Mouse (Mus musculus): ENCODE measurements at regions not wholly inside any gene's neighbourhood (a gene's known extent, or its start where the extent isn't known, plus 50 kb on each side); places are given as distances from the start of the nearest gene placed in this dataset.

DNA sequence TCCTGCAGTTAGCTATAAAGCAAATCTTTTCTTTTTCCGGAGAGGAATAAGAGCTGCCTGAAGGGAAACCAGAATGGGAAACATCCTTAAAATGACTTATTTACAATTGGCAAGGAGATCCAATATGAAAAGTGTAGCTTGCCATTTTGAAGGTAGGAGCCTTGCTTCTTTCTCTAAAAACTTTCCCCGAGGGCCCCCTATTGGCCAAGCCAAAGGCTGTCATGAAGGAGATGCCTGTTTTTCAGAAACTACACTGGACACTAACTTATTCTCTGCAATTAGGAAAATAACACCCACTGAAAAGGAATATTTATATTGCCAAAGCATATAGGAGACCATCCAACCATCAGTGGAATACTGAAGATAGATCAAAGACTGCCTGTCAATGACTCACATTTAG, 312.8 kb upstream of the Thrb start:
- Histone ChIP-seq H3ac (ENCODE audit: control insufficient read depth, insufficient read length, low read depth) (no peak overlapping the region), H3K36me3 (ENCODE audit: control insufficient read depth, insufficient read depth) (no peaks in the 10 kb centered on the region)
- no peak for TF ChIP-seq FOSL1 (IDR thresholded peaks at IDR 0.05; ENCODE audit: insufficient read depth, low read length, poor library complexity, severe bottlenecking)
- TF ChIP-seq USF1 (IDR thresholded peaks at IDR 0.05; ENCODE audit: low read depth) = no peak
- TF ChIP-seq MAX (IDR thresholded peaks at IDR 0.05) = no peak
- TF ChIP-seq CTCF (IDR thresholded peaks at IDR 0.05; ENCODE audit: control insufficient read depth, insufficient read depth, insufficient read length) = no peak
- no peak for TF ChIP-seq MYOG (IDR thresholded peaks at IDR 0.05; ENCODE audit: control insufficient read depth, extremely low read depth, insufficient read length)
- TF ChIP-seq MYOD1 (IDR thresholded peaks at IDR 0.05; ENCODE audit: control insufficient read depth, insufficient read length, low read depth) = no peak
- TF ChIP-seq CEBPB (IDR thresholded peaks at IDR 0.05; ENCODE audit: low read depth) = no peak

GRCm38 (mm10) chr14:17352324-17353037, 307.6 kb upstream of the Thrb start:
- Histone ChIP-seq H3K36me3 (ENCODE audit: control insufficient read depth, insufficient read depth) (no peaks in the 10 kb centered on the region), H3K27me3 (ENCODE audit: control insufficient read depth, insufficient read depth, insufficient read length) (no peaks in the 10 kb centered on the region), H3K4me3 (ENCODE audit: insufficient read depth, poor library complexity, severe bottlenecking) (no peak overlapping the region), H3ac (ENCODE audit: control insufficient read depth, insufficient read length, low read depth) (no peak overlapping the region), H3K79me2 (ENCODE audit: control insufficient read depth, insufficient read depth) (no peaks in the 10 kb centered on the region), H3K79me3 (ENCODE audit: low read depth) (no peaks in the 10 kb centered on the region)
- no peak for TF ChIP-seq MYOG (IDR thresholded peaks at IDR 0.05; ENCODE audit: control insufficient read depth, extremely low read depth, insufficient read length)
- no peak for TF ChIP-seq MAX (IDR thresholded peaks at IDR 0.05)
- no peak for TF ChIP-seq CEBPB (IDR thresholded peaks at IDR 0.05; ENCODE audit: low read depth)
- TF ChIP-seq FOSL1 (IDR thresholded peaks at IDR 0.05; ENCODE audit: insufficient read depth, low read length, poor library complexity, severe bottlenecking) = no peak
- no peak for TF ChIP-seq MYOD1 (IDR thresholded peaks at IDR 0.05; ENCODE audit: control insufficient read depth, insufficient read length, low read depth)
- no peak for TF ChIP-seq CTCF (IDR thresholded peaks at IDR 0.05; ENCODE audit: control insufficient read depth, insufficient read depth, insufficient read length)
- TF ChIP-seq USF1 (IDR thresholded peaks at IDR 0.05; ENCODE audit: low read depth) = no peak

More for the DNA sequence above, 312.8 kb upstream of the Thrb start:
- H3K4me3 ChIP-seq (ENCODE audit: insufficient read depth, poor library complexity, severe bottlenecking) = no peak overlapping the region
- no peaks in the 10 kb centered on the region for H3K79me2 ChIP-seq (ENCODE audit: control insufficient read depth, insufficient read depth)
- H3K79me3 ChIP-seq (ENCODE audit: low read depth) = no peaks in the 10 kb centered on the region
- H3K27me3 ChIP-seq (ENCODE audit: control insufficient read depth, insufficient read depth, insufficient read length) = no peaks in the 10 kb centered on the region

DNA sequence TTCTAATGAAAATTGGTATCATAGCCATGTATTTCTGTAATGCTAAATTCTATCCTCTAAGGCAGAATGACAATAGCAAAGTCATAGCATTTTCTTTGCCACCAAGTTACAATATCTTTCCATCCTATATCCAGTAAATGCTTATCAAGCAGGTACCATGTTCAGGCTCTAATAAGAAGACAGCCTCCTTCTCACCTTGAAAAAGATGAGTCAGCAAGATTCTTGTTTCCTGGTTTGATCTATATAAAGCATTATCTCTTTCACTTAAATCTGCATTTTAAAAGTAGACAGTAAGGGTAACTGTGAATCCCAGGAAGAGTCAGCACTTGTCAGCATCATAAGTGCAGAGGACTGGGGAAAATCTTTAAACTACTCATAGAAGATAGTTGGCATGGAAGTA, 298.2 kb upstream of the Thrb start:
- TF ChIP-seq MYOD1 (IDR thresholded peaks at IDR 0.05; ENCODE audit: control insufficient read depth, insufficient read length, low read depth) = no peak
- no peak for TF ChIP-seq CTCF (IDR thresholded peaks at IDR 0.05; ENCODE audit: control insufficient read depth, insufficient read depth, insufficient read length)
- Histone ChIP-seq H3K79me3 (ENCODE audit: low read depth) (no peaks in the 10 kb centered on the region), H3K36me3 (ENCODE audit: control insufficient read depth, insufficient read depth) (no peaks in the 10 kb centered on the region), H3K27me3 (ENCODE audit: control insufficient read depth, insufficient read depth, insufficient read length) (no peaks in the 10 kb centered on the region), H3K4me3 (ENCODE audit: insufficient read depth, poor library complexity, severe bottlenecking) (no peak overlapping the region), H3K79me2 (ENCODE audit: control insufficient read depth, insufficient read depth) (no peaks in the 10 kb centered on the region), H3ac (ENCODE audit: control insufficient read depth, insufficient read length, low read depth) (no peak overlapping the region)

GRCm38 (mm10) chr14:17402751-17403479, 257.1 kb upstream of the Thrb start:
- no peak for TF ChIP-seq USF1 (IDR thresholded peaks at IDR 0.05; ENCODE audit: low read depth)
- no peak for TF ChIP-seq FOSL1 (IDR thresholded peaks at IDR 0.05; ENCODE audit: insufficient read depth, low read length, poor library complexity, severe bottlenecking)
- no peak for TF ChIP-seq MAX (IDR thresholded peaks at IDR 0.05)
- no peak for TF ChIP-seq MYOG (IDR thresholded peaks at IDR 0.05; ENCODE audit: control insufficient read depth, extremely low read depth, insufficient read length)
- no peak for TF ChIP-seq CEBPB (IDR thresholded peaks at IDR 0.05; ENCODE audit: low read depth)
- no peak for TF ChIP-seq MYOD1 (IDR thresholded peaks at IDR 0.05; ENCODE audit: control insufficient read depth, insufficient read length, low read depth)
- peak; percentile 11 for TF ChIP-seq CTCF (IDR thresholded peaks at IDR 0.05; ENCODE audit: control insufficient read depth, insufficient read depth, insufficient read length)
- Histone ChIP-seq H3K79me3 (ENCODE audit: low read depth) (no peaks in the 10 kb centered on the region), H3K4me3 (ENCODE audit: insufficient read depth, poor library complexity, severe bottlenecking) (no peak overlapping the region), H3K36me3 (ENCODE audit: control insufficient read depth, insufficient read depth) (no peaks in the 10 kb centered on the region), H3K27me3 (ENCODE audit: control insufficient read depth, insufficient read depth, insufficient read length) (no peaks in the 10 kb centered on the region), H3K79me2 (ENCODE audit: control insufficient read depth, insufficient read depth) (no peaks in the 10 kb centered on the region), H3ac (ENCODE audit: control insufficient read depth, insufficient read length, low read depth) (no peak overlapping the region)

DNA sequence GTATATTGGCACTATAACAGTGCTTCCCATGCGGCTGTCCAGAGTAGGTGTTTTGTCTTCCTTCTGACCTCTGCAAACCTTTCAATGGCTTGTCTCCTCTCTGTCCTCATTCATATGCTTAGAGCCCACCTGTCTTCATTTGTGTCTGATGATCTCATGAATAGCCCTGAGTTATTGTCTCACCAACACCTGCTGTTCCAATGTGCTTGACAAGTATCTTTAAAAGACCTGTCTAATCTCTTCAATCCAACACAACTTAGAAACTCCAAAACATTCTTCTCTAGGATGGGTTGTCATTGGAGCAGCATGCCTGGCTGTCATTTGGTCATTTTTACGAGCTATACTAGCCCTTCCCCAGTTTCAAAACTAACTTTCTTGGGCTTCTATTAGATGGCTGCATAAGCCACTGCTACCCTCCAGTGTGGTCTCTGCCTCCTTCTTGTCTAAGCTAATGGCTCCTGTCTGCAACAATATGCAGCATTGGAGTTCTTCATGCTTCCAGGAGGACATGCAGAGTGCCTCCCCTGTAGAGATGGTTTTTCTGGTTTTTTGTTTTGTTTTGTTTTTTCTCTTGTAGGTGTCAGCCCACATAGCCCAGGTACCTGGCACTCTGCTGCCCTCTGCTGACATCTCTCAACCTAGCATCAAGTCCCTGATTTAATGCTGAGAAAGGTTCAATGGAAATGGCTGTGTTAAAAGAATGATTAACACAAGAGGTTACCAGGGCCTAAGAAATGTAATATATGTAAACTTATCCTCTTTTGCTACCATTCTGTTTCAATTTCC, 254.3 kb upstream of the Thrb start:
- Histone ChIP-seq H3K79me2 (ENCODE audit: control insufficient read depth, insufficient read depth) (no peaks in the 10 kb centered on the region), H3K36me3 (ENCODE audit: control insufficient read depth, insufficient read depth) (no peaks in the 10 kb centered on the region), H3ac (ENCODE audit: control insufficient read depth, insufficient read length, low read depth) (no peak overlapping the region), H3K4me3 (ENCODE audit: insufficient read depth, poor library complexity, severe bottlenecking) (no peak overlapping the region), H3K27me3 (ENCODE audit: control insufficient read depth, insufficient read depth, insufficient read length) (no peaks in the 10 kb centered on the region), H3K79me3 (ENCODE audit: low read depth) (no peaks in the 10 kb centered on the region)
- TF ChIP-seq MYOD1 (IDR thresholded peaks at IDR 0.05; ENCODE audit: control insufficient read depth, insufficient read length, low read depth) (no peak), MAX (IDR thresholded peaks at IDR 0.05) (no peak), MYOG (IDR thresholded peaks at IDR 0.05; ENCODE audit: control insufficient read depth, extremely low read depth, insufficient read length) (no peak), FOSL1 (IDR thresholded peaks at IDR 0.05; ENCODE audit: insufficient read depth, low read length, poor library complexity, severe bottlenecking) (no peak), CEBPB (IDR thresholded peaks at IDR 0.05; ENCODE audit: low read depth) (no peak), USF1 (IDR thresholded peaks at IDR 0.05; ENCODE audit: low read depth) (no peak), CTCF (IDR thresholded peaks at IDR 0.05; ENCODE audit: control insufficient read depth, insufficient read depth, insufficient read length) (no peak)

Data from C2C12 (cell line).